Mouse (Mus musculus): ENCODE measurements around the gene Cpne9. TPM values are rescaled to one million over a fixed set of nuclear protein-coding genes. Genes with fewer than 3 reads are reported as not detected.
"Not testable (repeated sequence)": the region's sequence is repeated elsewhere in the genome, so short reads cannot be mapped to it uniquely, and the experiment has no call there.

Cpne9 gene
- polyA plus RNA-seq, 1 experiment from 2014 or later, result 0.07 TPM

DNA sequence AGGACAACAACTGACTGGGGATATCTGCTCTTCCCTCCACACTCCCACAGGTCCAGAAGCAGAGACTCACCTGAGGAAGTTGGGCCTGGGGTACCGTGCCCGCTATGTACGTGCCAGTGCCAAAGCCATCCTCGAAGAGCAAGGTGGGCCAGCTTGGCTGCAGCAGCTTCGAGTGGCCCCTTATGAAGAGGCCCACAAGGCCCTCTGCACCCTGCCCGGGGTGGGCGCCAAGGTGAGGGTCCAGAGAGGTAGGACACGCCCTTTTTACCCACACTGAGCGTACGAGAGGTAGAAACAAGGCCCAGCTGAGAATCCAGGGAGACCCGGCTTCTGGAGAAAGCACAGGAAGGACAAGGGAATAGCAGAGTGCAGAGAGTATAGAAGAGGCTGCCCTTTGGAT, 49.6 kb downstream of the Cpne9 start:
- ATAC-seq (ENCODE audit: insufficient number of reproducible peaks, insufficient read depth, low FRiP score, low read depth), result no peak

DNA sequence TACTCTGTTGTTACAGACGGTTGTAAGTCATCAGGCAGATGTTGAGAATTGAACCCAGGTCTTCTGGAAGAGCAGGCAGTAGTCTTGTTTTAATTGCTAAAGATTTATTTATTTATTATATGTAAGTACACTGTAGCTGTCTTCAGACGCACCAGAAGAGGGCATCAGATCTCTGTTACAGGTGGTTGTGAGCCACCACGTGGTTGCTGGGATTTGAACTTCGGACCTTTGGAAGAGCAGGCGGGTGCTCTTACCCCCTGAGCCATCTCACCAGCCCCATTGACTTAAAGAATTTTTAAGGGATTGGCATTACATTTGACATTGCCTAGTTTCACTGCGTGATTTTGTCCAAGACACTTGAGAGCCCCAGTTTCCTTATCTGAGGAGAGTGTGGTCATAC, 50.6 kb downstream of the Cpne9 start:
- 64% methylated on average over 6 of the region's 6 CpGs for WGBS
- peaks cover 12 to 22% of the 10 kb centered on the region in 2 experiments for H3K4me1 ChIP-seq (ENCODE audit: control insufficient read depth in 2 of 2, insufficient read depth in 2 of 2, low read length in 2 of 2)
- H3K9me3 ChIP-seq (ENCODE audit: control insufficient read depth, low read length); H3K4me3 ChIP-seq (ENCODE audit: control insufficient read depth in 1 of 2, insufficient read depth in 1 of 2, low read depth in 1 of 2, low read length in 2 of 2); H3K9ac ChIP-seq (ENCODE audit: low read length); ATAC-seq (ENCODE audit: insufficient number of reproducible peaks, insufficient read depth, low FRiP score, low read depth); H3K27me3 ChIP-seq (ENCODE audit: control insufficient read depth, insufficient read depth, low read length): not testable (repeated sequence)
- peaks cover 62% of the 10 kb centered on the region for H3K36me3 ChIP-seq (ENCODE audit: control insufficient read depth, insufficient read depth, low read length)
- peak overlapping the region; percentile 28 for H3K4me2 ChIP-seq (ENCODE audit: low read length)
- peak overlapping the region; percentile 78 to 87 for H3K27ac ChIP-seq (replicated peaks in 1 of 2; ENCODE audit: control insufficient read depth in 1 of 2, insufficient read depth in 1 of 2, low read depth in 2 of 2, low read length in 2 of 2)

More for the DNA sequence above, 49.6 kb downstream of the Cpne9 start:
- Histone ChIP-seq H3K9ac (ENCODE audit: low read length) (no peak overlapping the region), H3K27me3 (ENCODE audit: control insufficient read depth, insufficient read depth, low read length) (no peaks in the 10 kb centered on the region), H3K4me1 (ENCODE audit: control insufficient read depth in 2 of 2, insufficient read depth in 2 of 2, low read length in 2 of 2) (peaks cover 10 to 12% of the 10 kb centered on the region in 2 experiments), H3K27ac (replicated peaks in 1 of 2; ENCODE audit: control insufficient read depth in 1 of 2, insufficient read depth in 1 of 2, low read depth in 2 of 2, low read length in 2 of 2) (no peak overlapping the region), H3K4me2 (ENCODE audit: low read length) (no peak overlapping the region), H3K4me3 (ENCODE audit: control insufficient read depth in 1 of 2, insufficient read depth in 1 of 2, low read depth in 1 of 2, low read length in 2 of 2) (no peak overlapping the region), H3K36me3 (ENCODE audit: control insufficient read depth, insufficient read depth, low read length) (peaks cover 55% of the 10 kb centered on the region), H3K9me3 (ENCODE audit: control insufficient read depth, low read length) (no peaks in the 10 kb centered on the region)
- 91% methylated on average over 11 of the region's 11 CpGs for WGBS

DNA sequence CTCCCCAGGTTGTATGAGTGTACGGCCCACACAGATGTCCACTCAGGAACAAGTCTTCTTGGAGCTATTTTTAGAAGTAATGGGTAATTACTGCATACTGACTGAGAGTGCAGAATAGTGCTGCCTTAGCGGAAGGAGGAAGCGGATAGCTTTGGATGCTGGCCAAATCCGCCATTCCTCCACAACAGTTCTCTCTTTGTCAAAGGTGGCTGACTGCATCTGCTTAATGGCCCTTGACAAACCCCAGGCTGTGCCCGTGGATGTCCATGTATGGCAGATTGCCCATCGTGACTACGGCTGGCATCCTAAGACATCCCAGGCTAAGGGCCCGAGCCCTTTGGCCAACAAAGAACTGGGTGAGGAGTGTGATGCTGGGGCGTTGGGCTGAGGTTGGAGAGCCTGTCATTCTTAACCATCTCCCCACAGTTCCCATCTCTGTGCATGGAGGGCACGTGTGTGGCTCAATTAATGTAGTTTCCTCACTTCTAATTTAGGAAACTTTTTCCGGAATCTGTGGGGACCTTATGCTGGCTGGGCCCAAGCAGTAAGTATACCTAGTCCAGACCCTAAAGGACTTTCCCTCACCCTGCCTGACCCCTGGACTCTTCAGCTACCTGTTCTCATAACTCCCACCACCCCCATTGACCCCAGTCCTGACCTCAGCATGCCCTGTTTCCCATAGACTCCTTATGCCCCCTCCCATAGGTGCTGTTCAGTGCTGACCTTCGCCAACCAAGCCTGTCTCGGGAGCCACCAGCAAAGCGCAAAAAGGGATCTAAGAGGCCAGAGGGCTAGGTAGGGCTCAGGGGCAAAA, 51.2 kb downstream of the Cpne9 start:
- H3K9me3 ChIP-seq (ENCODE audit: control insufficient read depth, low read length), result no peaks in the 10 kb centered on the region
- no peaks in the 10 kb centered on the region for H3K27me3 ChIP-seq (ENCODE audit: control insufficient read depth, insufficient read depth, low read length)
- H3K27ac ChIP-seq (replicated peaks in 1 of 2; ENCODE audit: control insufficient read depth in 1 of 2, insufficient read depth in 1 of 2, low read depth in 2 of 2, low read length in 2 of 2), result peak overlapping the region; percentile 78 to 87
- no peak overlapping the region for H3K9ac ChIP-seq (ENCODE audit: low read length)
- ATAC-seq (ENCODE audit: insufficient number of reproducible peaks, insufficient read depth, low FRiP score, low read depth), result peak; percentile 24; the same call in 1 of the 2 replicates
- H3K36me3 ChIP-seq (ENCODE audit: control insufficient read depth, insufficient read depth, low read length), result peaks cover 68% of the 10 kb centered on the region
- H3K4me3 ChIP-seq (ENCODE audit: control insufficient read depth in 1 of 2, insufficient read depth in 1 of 2, low read depth in 1 of 2, low read length in 2 of 2), result no peak overlapping the region
- H3K4me1 ChIP-seq (ENCODE audit: control insufficient read depth in 2 of 2, insufficient read depth in 2 of 2, low read length in 2 of 2), result peaks cover 12 to 22% of the 10 kb centered on the region in 2 experiments
- H3K4me2 ChIP-seq (ENCODE audit: low read length), result peak overlapping the region; percentile 28
- WGBS, result 38% methylated on average over 14 of the region's 14 CpGs

DNA sequence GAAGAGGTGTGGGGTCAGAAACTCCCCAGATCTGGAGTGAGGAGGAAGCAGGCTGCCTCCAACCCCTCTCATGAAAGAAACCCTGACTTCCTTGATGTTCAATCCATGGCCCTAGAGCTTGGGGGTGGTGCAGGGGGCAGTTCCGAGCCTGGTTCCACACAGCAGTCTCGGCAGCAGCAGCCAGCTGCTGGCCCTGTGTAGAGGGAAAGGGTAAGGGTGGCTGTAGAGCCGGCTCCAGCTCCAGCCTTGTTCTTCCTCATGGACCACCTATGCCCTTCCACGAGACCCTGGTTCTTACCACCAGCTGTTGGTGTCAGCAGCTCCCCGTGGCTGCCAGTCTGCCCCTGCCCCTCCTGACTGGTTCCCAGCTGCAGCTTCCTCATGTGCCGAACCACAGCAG, 52.1 kb downstream of the Cpne9 start:
- peak overlapping the region in 1 of 2 experiments; percentile 78; a peak in 1 of 4 replicates for H3K27ac ChIP-seq (replicated peaks in 1 of 2; ENCODE audit: control insufficient read depth in 1 of 2, insufficient read depth in 1 of 2, low read depth in 2 of 2, low read length in 2 of 2)
- 74% methylated on average over 6 of the region's 6 CpGs for WGBS
- no peaks in the 10 kb centered on the region for H3K9me3 ChIP-seq (ENCODE audit: control insufficient read depth, low read length)
- H3K9ac ChIP-seq (ENCODE audit: low read length), result no peak overlapping the region
- H3K4me3 ChIP-seq (ENCODE audit: control insufficient read depth in 1 of 2, insufficient read depth in 1 of 2, low read depth in 1 of 2, low read length in 2 of 2), result no peak overlapping the region
- peaks cover 12 to 22% of the 10 kb centered on the region in 2 experiments for H3K4me1 ChIP-seq (ENCODE audit: control insufficient read depth in 2 of 2, insufficient read depth in 2 of 2, low read length in 2 of 2)
- no peak overlapping the region for H3K4me2 ChIP-seq (ENCODE audit: low read length)
- H3K27me3 ChIP-seq (ENCODE audit: control insufficient read depth, insufficient read depth, low read length), result no peaks in the 10 kb centered on the region
- H3K36me3 ChIP-seq (ENCODE audit: control insufficient read depth, insufficient read depth, low read length), result peaks cover 75% of the 10 kb centered on the region
- ATAC-seq (ENCODE audit: insufficient number of reproducible peaks, insufficient read depth, low FRiP score, low read depth), result no peak

DNA sequence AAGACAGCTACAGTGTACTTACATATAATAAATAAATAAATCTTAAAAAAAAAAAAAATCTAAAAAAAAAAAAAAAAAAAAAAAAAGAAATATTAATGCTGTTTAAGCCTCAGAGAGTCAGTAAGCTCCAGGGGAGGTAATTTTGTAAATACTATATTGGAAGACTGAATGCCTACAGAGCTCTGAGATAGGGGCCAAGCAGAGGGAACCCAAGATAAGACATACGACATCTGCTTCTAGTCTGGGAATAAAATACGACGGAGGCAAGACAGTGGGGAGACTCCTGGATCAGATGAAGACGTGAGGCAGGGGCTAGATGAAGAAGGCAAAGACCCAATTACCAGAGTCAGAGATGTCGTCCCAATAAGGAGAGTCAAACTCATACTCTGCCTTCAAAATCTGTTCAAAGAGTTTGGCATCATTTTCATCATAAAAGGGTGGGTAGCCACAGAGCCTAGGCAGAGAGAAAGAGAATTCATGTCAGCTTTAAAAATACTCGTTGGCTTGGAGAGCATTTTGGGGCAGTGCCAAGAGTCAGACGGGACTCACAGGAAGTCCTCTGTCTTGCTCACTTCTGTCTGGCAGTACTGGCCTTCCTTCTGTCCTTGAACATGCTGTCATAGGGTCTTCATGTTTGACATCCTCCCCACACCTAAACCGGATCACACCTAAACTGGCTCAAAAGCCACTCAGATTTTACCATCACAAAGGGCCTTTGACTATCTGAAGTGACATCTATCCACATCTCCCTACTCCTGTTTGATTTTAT, 54.9 kb downstream of the Cpne9 start:
- no peak overlapping the region for H3K9ac ChIP-seq (ENCODE audit: low read length)
- no peak overlapping the region for H3K4me3 ChIP-seq (ENCODE audit: control insufficient read depth in 1 of 2, insufficient read depth in 1 of 2, low read depth in 1 of 2, low read length in 2 of 2)
- H3K4me1 ChIP-seq (ENCODE audit: control insufficient read depth in 2 of 2, insufficient read depth in 2 of 2, low read length in 2 of 2), result peaks cover 17 to 29% of the 10 kb centered on the region in 2 experiments
- no peak for ATAC-seq (ENCODE audit: insufficient number of reproducible peaks, insufficient read depth, low FRiP score, low read depth)
- no peaks in the 10 kb centered on the region for H3K27me3 ChIP-seq (ENCODE audit: control insufficient read depth, insufficient read depth, low read length)
- peaks cover 77% of the 10 kb centered on the region for H3K36me3 ChIP-seq (ENCODE audit: control insufficient read depth, insufficient read depth, low read length)
- WGBS, result 35% methylated on average over 8 of the region's 8 CpGs
- no peaks in the 10 kb centered on the region for H3K9me3 ChIP-seq (ENCODE audit: control insufficient read depth, low read length)
- H3K4me2 ChIP-seq (ENCODE audit: low read length), result no peak overlapping the region
- peak overlapping the region; percentile 52 to 53; a peak in 2 of 4 replicates for H3K27ac ChIP-seq (replicated peaks in 1 of 2; ENCODE audit: control insufficient read depth in 1 of 2, insufficient read depth in 1 of 2, low read depth in 2 of 2, low read length in 2 of 2)

DNA sequence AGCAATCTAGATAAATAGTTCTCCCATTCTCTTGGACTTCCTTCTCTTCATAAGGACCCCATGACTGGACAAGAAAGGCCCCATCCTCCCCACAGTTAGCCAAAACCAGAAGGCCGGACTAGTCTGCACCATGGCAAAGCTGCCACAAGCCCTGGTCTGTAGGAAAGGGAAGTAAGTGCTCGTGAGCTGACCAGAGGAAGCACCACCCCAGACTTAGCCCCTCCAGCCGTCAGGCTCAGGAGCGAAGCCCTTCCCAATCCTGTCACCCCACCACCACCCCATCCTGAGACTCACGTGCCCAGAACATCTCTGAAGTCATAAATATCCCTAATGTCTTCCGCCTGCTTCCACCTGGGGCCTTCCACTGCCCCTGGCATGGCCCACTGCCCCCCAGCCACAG, 59.5 kb downstream of the Cpne9 start:
- H3K9me3 ChIP-seq (ENCODE audit: control insufficient read depth, low read length), result no peaks in the 10 kb centered on the region
- no peak for ATAC-seq (ENCODE audit: insufficient number of reproducible peaks, insufficient read depth, low FRiP score, low read depth)
- no peaks in the 10 kb centered on the region for H3K27me3 ChIP-seq (ENCODE audit: control insufficient read depth, insufficient read depth, low read length)
- no peak overlapping the region; a peak in 1 of 4 replicates for H3K4me3 ChIP-seq (ENCODE audit: control insufficient read depth in 1 of 2, insufficient read depth in 1 of 2, low read depth in 1 of 2, low read length in 2 of 2)
- peak overlapping the region; percentile 31; the same call in 1 of the 2 replicates for H3K9ac ChIP-seq (ENCODE audit: low read length)
- WGBS, result 82% methylated on average over 6 of the region's 6 CpGs
- H3K4me1 ChIP-seq (ENCODE audit: control insufficient read depth in 2 of 2, insufficient read depth in 2 of 2, low read length in 2 of 2), result peaks cover 25 to 41% of the 10 kb centered on the region in 2 experiments
- peak overlapping the region; percentile 40 for H3K4me2 ChIP-seq (ENCODE audit: low read length)
- peaks cover 42% of the 10 kb centered on the region for H3K36me3 ChIP-seq (ENCODE audit: control insufficient read depth, insufficient read depth, low read length)
- H3K27ac ChIP-seq (replicated peaks in 1 of 2; ENCODE audit: control insufficient read depth in 1 of 2, insufficient read depth in 1 of 2, low read depth in 2 of 2, low read length in 2 of 2), result peak overlapping the region in 1 of 2 experiments; percentile 10; a peak in 1 of 4 replicates

DNA sequence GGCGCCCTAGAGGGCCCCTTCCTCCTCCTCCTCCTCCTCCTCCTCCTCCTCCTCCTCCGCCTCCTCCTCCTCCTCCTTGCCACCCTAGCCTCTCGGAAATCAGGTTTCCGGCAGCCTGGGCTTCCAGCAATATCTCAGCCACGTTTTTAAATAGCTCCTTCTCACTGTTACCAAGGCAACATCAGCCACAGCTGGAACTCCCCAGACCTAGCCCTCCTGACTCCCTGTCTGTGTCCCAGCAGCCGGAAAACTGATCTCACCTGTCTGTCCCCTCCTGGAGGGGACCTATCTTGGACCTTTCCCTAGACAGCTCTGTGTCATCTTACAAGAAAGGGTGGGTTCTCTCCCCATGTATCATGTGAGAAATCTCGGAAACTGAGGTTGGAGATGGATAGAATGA, 60.2 kb downstream of the Cpne9 start:
- Histone ChIP-seq H3K9ac (ENCODE audit: low read length) (peak overlapping the region; percentile 95; the same call in 1 of the 2 replicates), H3K27ac (replicated peaks in 1 of 2; ENCODE audit: control insufficient read depth in 1 of 2, insufficient read depth in 1 of 2, low read depth in 2 of 2, low read length in 2 of 2) (peak overlapping the region; percentile 12 to 83; a peak in 3 of 4 replicates), H3K9me3 (ENCODE audit: control insufficient read depth, low read length) (no peaks in the 10 kb centered on the region), H3K4me1 (ENCODE audit: control insufficient read depth in 2 of 2, insufficient read depth in 2 of 2, low read length in 2 of 2) (peaks cover 23 to 36% of the 10 kb centered on the region in 2 experiments), H3K4me3 (ENCODE audit: control insufficient read depth in 1 of 2, insufficient read depth in 1 of 2, low read depth in 1 of 2, low read length in 2 of 2) (peak overlapping the region; percentile 81 to 90; a peak in 3 of 4 replicates), H3K4me2 (ENCODE audit: low read length) (peak overlapping the region; percentile 82), H3K27me3 (ENCODE audit: control insufficient read depth, insufficient read depth, low read length) (no peaks in the 10 kb centered on the region), H3K36me3 (ENCODE audit: control insufficient read depth, insufficient read depth, low read length) (peaks cover 38% of the 10 kb centered on the region)
- no peak for ATAC-seq (ENCODE audit: insufficient number of reproducible peaks, insufficient read depth, low FRiP score, low read depth)
- 25% methylated on average over 5 of the region's 7 CpGs for WGBS
